Mouse (Mus musculus) cortical plate, adult 2 months (tissue): ENCODE results near the gene Car6.

ENCODE experiments used
- CTCF ChIP-seq: fragments of 200-500 bp; IDR thresholded peaks from 2 replicates; pipeline ENCODE4 v1.5.1; 2011; ENCODE audit warnings: mild to moderate bottlenecking, control low read depth, low read length; ENCODE audit not compliant: insufficient read depth; ENCODE audit errors: extremely low read depth
- POLR2A ChIP-seq: fragments of 200-500 bp; IDR thresholded peaks from 2 replicates; pipeline ENCODE4 v1.6.1; 2011; ENCODE audit warnings: mild to moderate bottlenecking, low read length, control low read depth; ENCODE audit not compliant: insufficient read depth; ENCODE audit errors: extremely low read depth

DNA sequence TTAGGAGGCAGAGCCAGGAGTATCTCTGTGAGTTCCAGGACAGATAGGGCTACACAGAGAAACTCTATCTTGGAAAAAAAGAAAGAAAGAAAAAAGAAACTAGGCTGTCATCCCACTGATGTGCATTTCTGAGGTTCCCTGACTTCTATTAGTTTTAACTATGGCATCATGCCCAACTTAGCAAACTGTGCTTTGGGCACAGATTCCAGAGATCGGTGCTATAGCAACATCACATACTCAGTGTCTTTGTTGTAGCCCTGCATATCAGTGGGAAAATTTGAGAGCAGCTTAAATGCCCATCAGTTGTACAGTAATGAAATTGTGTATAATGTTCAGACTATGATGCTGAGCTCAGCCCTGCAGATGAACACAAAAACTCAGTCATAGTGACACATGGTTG is 24.6 kb upstream of the Car6 start:
- no peak for TF ChIP-seq POLR2A
- no peak for TF ChIP-seq CTCF
